Mouse (Mus musculus): Measurements from ENCODE around the gene Iqsec1. TPM values are rescaled to one million over a fixed set of nuclear protein-coding genes. Genes with fewer than 3 reads are reported as not detected.

Gene Iqsec1
- polyA plus RNA-seq, 1 experiment = 41.7 TPM

DNA sequence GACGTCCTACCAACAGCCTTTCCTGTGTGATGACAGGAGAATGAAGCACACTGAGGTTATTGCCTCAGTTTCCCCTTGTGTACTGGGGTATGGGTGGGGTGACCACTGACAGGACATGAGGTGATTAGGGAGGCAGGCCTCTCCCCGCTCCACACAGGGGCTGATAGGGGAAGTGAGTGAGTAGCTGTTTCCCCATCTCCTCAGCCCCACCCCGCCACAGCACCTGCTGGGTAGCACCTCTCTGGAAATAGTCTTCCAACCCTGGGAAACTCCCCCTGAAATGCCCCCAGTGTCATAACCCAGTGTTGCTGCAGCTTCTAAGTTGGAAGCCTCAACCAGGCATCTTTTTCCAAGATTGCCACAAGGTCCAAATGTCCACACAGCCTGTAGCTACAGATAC lies 236.9 kb downstream of the Iqsec1 start:
- no peak overlapping the region for H3K4me3 ChIP-seq (ENCODE audit: low read depth, low read length)
- H3K4me1 ChIP-seq (ENCODE audit: control insufficient read depth, insufficient read depth, low read length) = no peaks in the 10 kb centered on the region
- no peaks in the 10 kb centered on the region for H3K27me3 ChIP-seq (ENCODE audit: control insufficient read depth, insufficient read depth, low read length, poor library complexity, severe bottlenecking)
- no peak overlapping the region for H3K27ac ChIP-seq (ENCODE audit: insufficient read depth, low read length)
- no peak overlapping the region for H3K9ac ChIP-seq (ENCODE audit: low read depth, poor library complexity, severe bottlenecking)
- H3K9me3 ChIP-seq (replicated peaks; ENCODE audit: control insufficient read depth, insufficient read depth, low read length, poor library complexity, severe bottlenecking) = no peaks in the 10 kb centered on the region
- TF ChIP-seq EP300 (IDR thresholded peaks at IDR 0.05; ENCODE audit: insufficient read depth, low read depth, low read length) (no peak), POLR2A (IDR thresholded peaks at IDR 0.05; ENCODE audit: insufficient read depth, low read length) (no peak), CTCF (IDR thresholded peaks at IDR 0.05; ENCODE audit: low read depth, low read length) (no peak)
- H3K36me3 ChIP-seq (ENCODE audit: control insufficient read depth, insufficient read depth, low read length, poor library complexity, severe bottlenecking) = no peaks in the 10 kb centered on the region

DNA sequence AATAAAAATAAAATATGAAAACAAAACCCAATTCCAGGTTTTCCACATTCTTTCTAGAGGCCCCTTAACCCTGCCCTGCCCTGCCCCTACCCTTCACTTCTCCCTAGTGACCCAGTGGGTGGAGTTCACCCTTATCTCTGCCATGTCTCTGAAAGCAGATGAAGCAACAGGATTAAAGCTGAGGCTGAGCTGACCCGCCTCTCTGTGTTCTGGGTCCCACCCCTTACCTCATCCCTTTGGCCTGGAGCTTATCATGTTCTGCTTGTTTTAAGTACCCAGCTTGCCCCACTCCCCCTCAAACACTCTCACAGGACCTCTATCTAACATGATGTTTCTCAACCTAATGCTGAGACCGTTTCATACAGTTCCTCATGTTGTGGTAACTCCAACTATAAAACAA lies 238.4 kb downstream of the Iqsec1 start:
- Histone ChIP-seq H3K27ac (ENCODE audit: insufficient read depth, low read length) (no peak overlapping the region), H3K4me3 (ENCODE audit: low read depth, low read length) (no peak overlapping the region), H3K36me3 (ENCODE audit: control insufficient read depth, insufficient read depth, low read length, poor library complexity, severe bottlenecking) (no peaks in the 10 kb centered on the region), H3K27me3 (ENCODE audit: control insufficient read depth, insufficient read depth, low read length, poor library complexity, severe bottlenecking) (no peaks in the 10 kb centered on the region), H3K9me3 (replicated peaks; ENCODE audit: control insufficient read depth, insufficient read depth, low read length, poor library complexity, severe bottlenecking) (no peaks in the 10 kb centered on the region), H3K4me1 (ENCODE audit: control insufficient read depth, insufficient read depth, low read length) (no peaks in the 10 kb centered on the region), H3K9ac (ENCODE audit: low read depth, poor library complexity, severe bottlenecking) (no peak overlapping the region)
- TF ChIP-seq POLR2A (IDR thresholded peaks at IDR 0.05; ENCODE audit: insufficient read depth, low read length) (no peak), CTCF (IDR thresholded peaks at IDR 0.05; ENCODE audit: low read depth, low read length) (no peak), EP300 (IDR thresholded peaks at IDR 0.05; ENCODE audit: insufficient read depth, low read depth, low read length) (no peak)

GRCm38 (mm10) chr6:90749414-90749937 lies 239.0 kb downstream of the Iqsec1 start:
- no peaks in the 10 kb centered on the region for H3K27me3 ChIP-seq (ENCODE audit: control insufficient read depth, insufficient read depth, low read length, poor library complexity, severe bottlenecking)
- TF ChIP-seq POLR2A (IDR thresholded peaks at IDR 0.05; ENCODE audit: insufficient read depth, low read length) = no peak
- no peak for TF ChIP-seq EP300 (IDR thresholded peaks at IDR 0.05; ENCODE audit: insufficient read depth, low read depth, low read length)
- no peak for TF ChIP-seq CTCF (IDR thresholded peaks at IDR 0.05; ENCODE audit: low read depth, low read length)
- no peak overlapping the region for H3K4me3 ChIP-seq (ENCODE audit: low read depth, low read length)
- H3K9me3 ChIP-seq (replicated peaks; ENCODE audit: control insufficient read depth, insufficient read depth, low read length, poor library complexity, severe bottlenecking) = no peaks in the 10 kb centered on the region
- no peaks in the 10 kb centered on the region for H3K36me3 ChIP-seq (ENCODE audit: control insufficient read depth, insufficient read depth, low read length, poor library complexity, severe bottlenecking)
- no peaks in the 10 kb centered on the region for H3K4me1 ChIP-seq (ENCODE audit: control insufficient read depth, insufficient read depth, low read length)
- H3K27ac ChIP-seq (ENCODE audit: insufficient read depth, low read length) = no peak overlapping the region
- no peak overlapping the region for H3K9ac ChIP-seq (ENCODE audit: low read depth, poor library complexity, severe bottlenecking)

DNA sequence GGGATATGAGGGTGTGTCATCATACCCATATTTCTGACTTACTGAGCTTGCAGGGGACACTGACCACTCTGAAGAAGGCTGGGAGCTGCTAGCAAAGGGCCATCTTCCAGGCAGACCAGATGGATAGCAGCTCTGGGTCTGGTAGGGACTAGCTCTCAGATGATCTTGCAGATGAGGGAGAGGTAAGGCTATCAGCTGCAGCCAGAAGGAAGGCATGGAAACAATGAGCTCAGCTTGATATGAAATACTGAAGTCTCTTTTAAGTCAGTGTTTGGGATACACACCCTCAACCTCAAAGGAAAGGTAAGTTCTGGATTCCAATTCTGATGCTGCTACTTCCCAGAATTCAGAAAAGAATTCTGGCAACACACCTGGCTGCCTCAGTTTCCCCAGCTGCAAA lies 239.5 kb downstream of the Iqsec1 start:
- Histone ChIP-seq H3K9ac (ENCODE audit: low read depth, poor library complexity, severe bottlenecking) (no peak overlapping the region), H3K27ac (ENCODE audit: insufficient read depth, low read length) (no peak overlapping the region), H3K36me3 (ENCODE audit: control insufficient read depth, insufficient read depth, low read length, poor library complexity, severe bottlenecking) (no peaks in the 10 kb centered on the region), H3K9me3 (replicated peaks; ENCODE audit: control insufficient read depth, insufficient read depth, low read length, poor library complexity, severe bottlenecking) (no peaks in the 10 kb centered on the region), H3K4me3 (ENCODE audit: low read depth, low read length) (no peak overlapping the region), H3K4me1 (ENCODE audit: control insufficient read depth, insufficient read depth, low read length) (no peaks in the 10 kb centered on the region), H3K27me3 (ENCODE audit: control insufficient read depth, insufficient read depth, low read length, poor library complexity, severe bottlenecking) (no peaks in the 10 kb centered on the region)
- no peak for TF ChIP-seq EP300 (IDR thresholded peaks at IDR 0.05; ENCODE audit: insufficient read depth, low read depth, low read length)

DNA sequence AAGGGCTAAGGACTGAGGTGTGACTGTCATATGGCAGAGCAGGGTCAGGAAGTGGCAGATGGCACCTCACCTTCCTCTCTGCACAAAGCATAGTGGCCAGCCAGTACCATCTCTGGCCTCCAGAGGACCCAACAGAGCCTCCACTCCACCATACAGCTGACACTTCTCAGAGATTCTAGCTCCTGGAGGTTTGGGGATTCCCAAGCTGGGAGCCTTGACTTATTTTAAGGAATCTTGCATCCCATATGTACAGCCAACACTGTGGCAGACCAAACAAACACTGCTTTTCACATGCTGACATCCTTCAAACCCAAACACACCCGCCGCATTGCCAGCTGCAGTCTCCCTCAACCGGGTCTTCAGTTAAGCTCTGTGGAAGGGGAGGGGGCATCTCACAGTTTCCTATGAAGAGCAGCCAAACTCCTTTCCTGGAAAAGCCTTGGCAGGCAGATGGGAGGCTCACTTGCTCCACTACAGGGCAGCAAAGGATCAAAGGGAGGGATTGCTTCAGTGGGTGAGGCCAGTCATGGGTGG lies 242.1 kb downstream of the Iqsec1 start:
- H3K27ac ChIP-seq (ENCODE audit: insufficient read depth, low read length) = no peak overlapping the region
- H3K36me3 ChIP-seq (ENCODE audit: control insufficient read depth, insufficient read depth, low read length, poor library complexity, severe bottlenecking) = no peaks in the 10 kb centered on the region
- no peaks in the 10 kb centered on the region for H3K4me1 ChIP-seq (ENCODE audit: control insufficient read depth, insufficient read depth, low read length)
- no peak overlapping the region for H3K4me3 ChIP-seq (ENCODE audit: low read depth, low read length)
- H3K9ac ChIP-seq (ENCODE audit: low read depth, poor library complexity, severe bottlenecking) = no peak overlapping the region
- no peaks in the 10 kb centered on the region for H3K27me3 ChIP-seq (ENCODE audit: control insufficient read depth, insufficient read depth, low read length, poor library complexity, severe bottlenecking)
- TF ChIP-seq POLR2A (IDR thresholded peaks at IDR 0.05; ENCODE audit: insufficient read depth, low read length) (no peak), CTCF (IDR thresholded peaks at IDR 0.05; ENCODE audit: low read depth, low read length) (no peak), EP300 (IDR thresholded peaks at IDR 0.05; ENCODE audit: insufficient read depth, low read depth, low read length) (no peak)
- H3K9me3 ChIP-seq (replicated peaks; ENCODE audit: control insufficient read depth, insufficient read depth, low read length, poor library complexity, severe bottlenecking) = no peaks in the 10 kb centered on the region

GRCm38 (mm10) chr6:90745401-90746198 lies 242.9 kb downstream of the Iqsec1 start:
- no peaks in the 10 kb centered on the region for H3K27me3 ChIP-seq (ENCODE audit: control insufficient read depth, insufficient read depth, low read length, poor library complexity, severe bottlenecking)
- no peak overlapping the region for H3K9ac ChIP-seq (ENCODE audit: low read depth, poor library complexity, severe bottlenecking)
- no peaks in the 10 kb centered on the region for H3K4me1 ChIP-seq (ENCODE audit: control insufficient read depth, insufficient read depth, low read length)
- H3K27ac ChIP-seq (ENCODE audit: insufficient read depth, low read length) = no peak overlapping the region
- TF ChIP-seq CTCF (IDR thresholded peaks at IDR 0.05; ENCODE audit: low read depth, low read length) (no peak), POLR2A (IDR thresholded peaks at IDR 0.05; ENCODE audit: insufficient read depth, low read length) (no peak), EP300 (IDR thresholded peaks at IDR 0.05; ENCODE audit: insufficient read depth, low read depth, low read length) (no peak)
- no peak overlapping the region for H3K4me3 ChIP-seq (ENCODE audit: low read depth, low read length)
- H3K36me3 ChIP-seq (ENCODE audit: control insufficient read depth, insufficient read depth, low read length, poor library complexity, severe bottlenecking) = no peaks in the 10 kb centered on the region
- H3K9me3 ChIP-seq (replicated peaks; ENCODE audit: control insufficient read depth, insufficient read depth, low read length, poor library complexity, severe bottlenecking) = no peaks in the 10 kb centered on the region
